Mouse (Mus musculus) lung, embryonic 14.5 days (tissue): Measurements from ENCODE around the gene Shisa2. TPM values are rescaled to one million over a fixed set of nuclear protein-coding genes. Genes with fewer than 3 reads are reported as not detected.

Experiments
- ATAC-seq: fragments of 200-750 bp; cut with Nextera tagmentation; 2 replicates; pipeline ENCODE4 v1.8.0; 2017; ENCODE audit warnings: mild to moderate bottlenecking, moderate TSS enrichment, moderate library complexity; ENCODE audit not compliant: insufficient read depth
- DNase-seq: peaks from one replicate; pipeline ENCODE4 v3.0.0-alpha.2; 2015
- H3K27ac ChIP-seq: fragments of 300-500 bp; sonication (generic); 2 replicates; pipeline ENCODE4 v1.5.1; 2014; ENCODE audit warnings: low read depth, mild to moderate bottlenecking, moderate library complexity
- H3K27me3 ChIP-seq: fragments of 300-500 bp; sonication (generic); 2 replicates; pipeline ENCODE4 v1.6.1; 2014; ENCODE audit warnings: low read length, control low read depth; ENCODE audit not compliant: insufficient read depth
- H3K36me3 ChIP-seq: fragments of 300-500 bp; sonication (generic); 2 replicates; pipeline ENCODE4 v1.6.1; 2014; ENCODE audit warnings: control low read depth; ENCODE audit not compliant: insufficient read depth
- H3K4me1 ChIP-seq: fragments of 300-500 bp; sonication (generic); 2 replicates; pipeline ENCODE4 v1.6.1; 2014; ENCODE audit warnings: antibody characterized with exemption, control low read depth; ENCODE audit not compliant: insufficient read depth
- H3K4me2 ChIP-seq: fragments of 300-500 bp; sonication (generic); 2 replicates; pipeline ENCODE4 v1.6.1; 2014; ENCODE audit warnings: mild to moderate bottlenecking
- H3K4me3 ChIP-seq: fragments of 300-500 bp; sonication (generic); 2 replicates; pipeline ENCODE4 v1.5.1; 2014; ENCODE audit warnings: low read depth, low read length
- H3K9ac ChIP-seq: fragments of 300-500 bp; sonication (generic); 2 replicates; pipeline ENCODE4 v1.6.1; 2014
- H3K9me3 ChIP-seq: fragments of 300-500 bp; sonication (generic); 2 replicates; pipeline ENCODE4 v1.6.1; 2016; ENCODE audit warnings: low read depth, low read length, control low read depth
- CTCF ChIP-seq: IDR thresholded peaks from 2 replicates; pipeline ENCODE4 v1.5.1; 2016; ENCODE audit warnings: antibody characterized with exemption, low read depth
- WGBS: fragments of 180-500 bp; shearing (Covaris S2); extraction: QIAGEN DNeasy Blood & Tissue Kit; methylation state at CpG from one replicate; pipeline ENCODE4 v1.1.7; 2014; 5-methylcytosine and 5-hydroxymethylcytosine counted together
- polyA plus RNA-seq: library from polyadenylated mRNA; unstranded; fragments of >200 nt; fragmentation: Nextera tagmentation; extraction: Ambion mirVana; gene quantifications from 2 replicates; pipeline ENCODE4 v1.2.1, GENCODE M21; 2014

Shisa2 gene
- polyA plus RNA-seq, 1 experiment from 2014 or later: 21.7 TPM

GRCm38 (mm10) chr14:59632067-59632466 is 7.0 kb downstream of the Shisa2 start:
- H3K27me3 ChIP-seq: no peaks in the 10 kb centered on the region
- no peak for DNase-seq
- no peak overlapping the region for H3K27ac ChIP-seq
- no peaks in the 10 kb centered on the region for H3K9me3 ChIP-seq
- H3K36me3 ChIP-seq: peaks cover 13% of the 10 kb centered on the region
- no peak overlapping the region for H3K9ac ChIP-seq
- H3K4me2 ChIP-seq: no peak overlapping the region
- H3K4me1 ChIP-seq: no peaks in the 10 kb centered on the region
- no peak for TF ChIP-seq CTCF
- WGBS: 88% methylated on average over 6 of the region's 6 CpGs
- no peak overlapping the region for H3K4me3 ChIP-seq
- no peak for ATAC-seq

DNA sequence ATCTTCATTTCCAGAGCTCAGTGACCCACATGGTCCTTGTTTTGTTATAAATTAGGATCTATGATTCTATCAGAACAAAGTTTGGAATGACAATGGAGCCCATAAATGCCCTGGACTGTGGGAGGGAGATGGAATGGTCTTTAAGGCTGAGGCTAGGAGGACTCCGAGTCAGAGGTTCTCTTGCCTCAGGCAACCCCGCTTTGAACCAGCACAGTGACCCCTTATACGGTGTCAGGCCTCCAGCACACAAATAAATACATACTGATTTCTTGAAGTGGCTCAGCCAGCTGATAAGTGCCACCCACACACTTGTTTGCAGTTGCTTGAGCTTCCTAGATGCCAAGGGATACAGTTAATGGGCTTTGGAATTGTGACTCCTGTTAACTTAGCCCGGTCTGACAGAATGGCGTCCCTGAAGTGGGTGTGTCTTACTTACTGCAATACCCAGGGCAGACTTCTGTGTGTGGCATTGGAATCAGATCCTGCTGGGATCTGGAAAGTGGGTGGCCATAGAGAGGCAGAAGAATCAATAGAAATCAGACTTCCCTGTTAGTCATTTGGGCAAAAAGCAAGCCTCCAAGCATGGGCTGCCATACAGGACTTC is 8.3 kb downstream of the Shisa2 start:
- Histone ChIP-seq H3K9me3 (no peaks in the 10 kb centered on the region), H3K36me3 (peaks cover 13% of the 10 kb centered on the region), H3K27ac (no peak overlapping the region), H3K4me3 (no peak overlapping the region), H3K4me2 (no peak overlapping the region), H3K27me3 (no peaks in the 10 kb centered on the region), H3K9ac (no peak overlapping the region), H3K4me1 (no peaks in the 10 kb centered on the region)
- 62% methylated on average over 5 of the region's 5 CpGs for WGBS
- DNase-seq (no peak), ATAC-seq (no peak)
- no peak for TF ChIP-seq CTCF

- WGBS: 76% methylated on average over 9 of the region's 9 CpGs
- Histone ChIP-seq H3K4me3 (no peak overlapping the region), H3K4me2 (no peak overlapping the region), H3K9ac (no peak overlapping the region), H3K27me3 (no peaks in the 10 kb centered on the region), H3K4me1 (no peaks in the 10 kb centered on the region), H3K9me3 (no peaks in the 10 kb centered on the region), H3K27ac (no peak overlapping the region), H3K36me3 (peaks cover 13% of the 10 kb centered on the region)
- no peak for TF ChIP-seq CTCF
- DNase-seq: no peak
- ATAC-seq: no peak
Observed at GRCm38 (mm10) chr14:59633988-59634387, 8.9 kb downstream of the Shisa2 start.

GRCm38 (mm10) chr14:59638906-59639703 is 14.0 kb downstream of the Shisa2 start:
- H3K9ac ChIP-seq: no peak overlapping the region
- no peak overlapping the region for H3K4me2 ChIP-seq
- DNase-seq (peak; percentile 25), ATAC-seq (no peak)
- H3K9me3 ChIP-seq: no peaks in the 10 kb centered on the region
- H3K4me3 ChIP-seq: no peak overlapping the region
- peaks cover 8% of the 10 kb centered on the region for H3K4me1 ChIP-seq
- no peak for TF ChIP-seq CTCF
- peak overlapping the region; percentile 67 for H3K27ac ChIP-seq
- WGBS: 27% methylated on average over 7 of the region's 7 CpGs
- no peaks in the 10 kb centered on the region for H3K27me3 ChIP-seq
- no peaks in the 10 kb centered on the region for H3K36me3 ChIP-seq

DNA sequence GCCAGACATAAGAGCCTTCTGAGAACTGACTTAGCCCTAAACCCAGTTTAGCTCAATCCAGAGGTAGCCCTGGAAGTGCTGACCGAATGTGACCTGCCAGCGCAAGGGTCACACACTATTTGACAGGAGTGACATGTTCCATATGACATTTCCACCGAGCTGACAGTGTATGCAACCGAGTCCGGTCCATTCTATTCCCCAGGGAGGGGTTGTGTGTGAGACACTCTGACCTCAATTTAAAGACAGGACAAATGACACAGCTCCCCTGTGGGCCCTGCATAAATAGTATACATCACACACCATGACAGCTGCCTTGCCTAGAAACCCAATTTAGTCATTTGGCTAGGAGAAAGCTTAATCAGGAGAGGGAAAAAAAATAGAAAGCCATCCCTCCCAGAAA is 16.7 kb downstream of the Shisa2 start:
- Histone ChIP-seq H3K36me3 (no peaks in the 10 kb centered on the region), H3K4me3 (no peak overlapping the region), H3K4me1 (peaks cover 8% of the 10 kb centered on the region), H3K27me3 (no peaks in the 10 kb centered on the region), H3K9me3 (no peaks in the 10 kb centered on the region), H3K27ac (no peak overlapping the region), H3K9ac (no peak overlapping the region), H3K4me2 (no peak overlapping the region)
- peak; percentile 50; the same call in 1 of the 2 replicates for ATAC-seq
- WGBS: 26% methylated on average over 5 of the region's 5 CpGs
- no peak for TF ChIP-seq CTCF
- peak; percentile 22 for DNase-seq

DNA sequence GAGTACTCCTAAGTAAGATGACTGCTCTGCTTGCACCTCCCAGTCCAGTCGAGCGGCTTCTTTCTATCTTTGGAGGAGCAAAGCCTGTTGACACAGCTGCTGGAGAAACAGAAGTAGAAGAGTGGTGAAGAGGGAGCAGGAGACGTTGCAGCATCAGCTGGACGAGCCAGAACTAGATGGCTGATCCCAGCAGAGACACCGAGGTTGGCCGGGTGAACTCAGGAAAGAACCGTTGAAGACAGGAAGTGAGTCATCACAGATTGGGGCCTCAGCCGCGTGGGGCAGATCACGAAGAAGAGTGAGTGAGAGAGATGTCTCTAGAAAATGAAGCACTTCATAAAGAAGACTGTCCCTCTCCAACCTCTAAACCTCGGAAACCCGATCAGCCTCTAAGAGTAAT is 18.5 kb downstream of the Shisa2 start:
- ATAC-seq: no peak
- Histone ChIP-seq H3K9ac (no peak overlapping the region), H3K9me3 (no peaks in the 10 kb centered on the region), H3K27ac (no peak overlapping the region), H3K36me3 (no peaks in the 10 kb centered on the region), H3K4me3 (no peak overlapping the region), H3K27me3 (no peaks in the 10 kb centered on the region), H3K4me2 (no peak overlapping the region), H3K4me1 (peaks cover 8% of the 10 kb centered on the region)
- peak; percentile 45 for DNase-seq
- 14% methylated on average over 12 of the region's 12 CpGs for WGBS
- TF ChIP-seq CTCF: no peak

DNA sequence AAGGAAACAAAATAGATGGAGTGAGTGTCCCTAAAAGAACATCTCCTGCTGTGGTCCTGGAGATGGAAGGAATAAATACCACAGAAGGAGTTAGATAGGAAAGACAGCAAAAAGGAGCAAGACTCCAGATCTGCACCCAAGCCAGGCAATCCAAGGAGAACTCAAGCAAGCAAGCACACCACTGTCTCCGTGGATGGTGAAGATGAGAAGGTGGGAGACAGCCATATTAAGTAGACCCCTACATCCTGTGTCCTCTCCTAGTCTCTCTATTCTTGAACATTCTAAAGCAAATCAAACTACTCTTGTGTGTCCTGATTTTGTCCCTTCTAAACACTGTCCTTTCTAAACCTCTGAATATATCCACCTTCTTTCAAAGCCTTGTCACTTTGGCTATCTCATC is 19.1 kb downstream of the Shisa2 start:
- no peaks in the 10 kb centered on the region for H3K36me3 ChIP-seq
- 82% methylated on average over 1 of the region's 1 CpGs for WGBS
- DNase-seq (no peak), ATAC-seq (no peak)
- H3K4me3 ChIP-seq: no peak overlapping the region
- H3K9me3 ChIP-seq: no peaks in the 10 kb centered on the region
- H3K9ac ChIP-seq: no peak overlapping the region
- TF ChIP-seq CTCF: no peak
- no peaks in the 10 kb centered on the region for H3K27me3 ChIP-seq
- H3K4me2 ChIP-seq: no peak overlapping the region
- H3K27ac ChIP-seq: no peak overlapping the region
- H3K4me1 ChIP-seq: peaks cover 8% of the 10 kb centered on the region
